Mouse (Mus musculus) CD4-positive, CD25-positive, alpha-beta regulatory T cell (primary cell): ENCODE measurements around the gene Gm4884. TPM values are rescaled to one million over a fixed set of nuclear protein-coding genes. Genes with fewer than 3 reads are reported as not detected.

ENCODE experiments used
- polyA plus RNA-seq: library from polyadenylated mRNA; unstranded; fragments of 100-300 nt; shearing (Covaris generic); gene quantifications from one replicate; pipeline ENCODE4 v1.2.1, GENCODE M21; 2017

Gene Gm4884
- not detected for polyA plus RNA-seq

DNA sequence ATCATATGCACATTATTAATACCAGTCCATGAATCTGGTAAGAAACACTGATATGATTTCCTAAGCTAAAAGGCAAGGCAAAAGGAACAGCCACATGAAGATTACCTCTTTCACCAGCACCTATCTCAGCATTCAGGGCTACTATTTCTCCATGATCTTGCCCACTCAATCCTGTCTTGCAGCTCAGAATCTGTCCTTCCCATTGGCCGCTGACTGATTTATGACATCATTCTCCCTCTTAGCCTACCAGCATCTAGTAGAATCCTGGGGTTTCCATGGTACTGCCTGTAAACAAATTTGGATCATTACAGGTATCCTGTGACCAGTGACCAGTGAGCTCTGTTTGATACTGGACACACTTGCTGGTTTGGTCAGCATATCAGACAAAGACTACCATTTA is at the start of gene Gm4884:
Gm4884 (plus strand) TSS at position 301 of the 400 bp plus-strand sequence.

DNA sequence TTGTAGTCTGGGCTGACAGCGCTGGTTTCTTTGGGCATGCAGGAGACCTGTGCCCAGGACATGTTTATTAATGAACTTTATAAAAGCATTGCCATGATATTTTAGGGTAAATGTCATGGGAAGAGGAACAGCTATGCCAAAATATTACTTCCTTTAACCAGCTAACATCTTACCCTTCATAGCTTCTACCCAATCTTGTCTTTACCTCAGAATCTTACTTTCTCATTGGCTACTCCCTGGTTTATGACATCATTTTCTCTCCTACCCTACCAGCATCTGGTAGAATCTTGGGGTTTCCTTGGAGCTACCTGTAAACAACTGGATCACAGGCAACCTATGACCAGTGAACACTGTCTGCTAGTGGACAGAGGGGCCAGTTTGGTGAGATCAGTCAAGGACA is 45.3 kb upstream of the Gm4884 start, which contains the start of gene 4930433I11Rik:
4930433I11Rik (plus strand) TSS at position 301 of the 400 bp plus-strand sequence.

Other genes with a start within 250 kb of the Gm4884 start
- gene Vstm2b, start 134.4 kb upstream of the Gm4884 start, polyA plus RNA-seq = not detected
- gene 4930433I11Rik, start 45.2 kb upstream of the Gm4884 start, polyA plus RNA-seq = not detected
- not detected for gene Gm5592, start 121.1 kb downstream of the Gm4884 start, polyA plus RNA-seq